Mouse (Mus musculus) forebrain, postnatal 0 days (tissue): ENCODE measurements around the gene Chkb. TPM values are rescaled to one million over a fixed set of nuclear protein-coding genes. Genes with fewer than 3 reads are reported as not detected.

Experiments
- ATAC-seq: fragments of 200-750 bp; cut with Nextera tagmentation; 2 replicates; pipeline ENCODE4 v1.8.0; 2017; ENCODE audit warnings: mild to moderate bottlenecking, moderate library complexity
- DNase-seq: peaks from one replicate; pipeline ENCODE4 v3.0.0-alpha.2; 2015
- H3K27ac ChIP-seq: fragments of 300-500 bp; sonication (generic); 2 replicates; pipeline ENCODE4 v1.5.1; 2014; ENCODE audit warnings: low read depth, mild to moderate bottlenecking, antibody characterized with exemption, low read length, moderate library complexity, mixed read lengths
- H3K27me3 ChIP-seq: fragments of 300-500 bp; sonication (generic); 2 replicates; pipeline ENCODE4 v1.6.1; 2014; ENCODE audit warnings: mild to moderate bottlenecking, low read length, mixed read lengths; ENCODE audit not compliant: insufficient read depth
- H3K36me3 ChIP-seq: fragments of 300-500 bp; sonication (generic); 2 replicates; pipeline ENCODE4 v1.6.1; 2014; ENCODE audit warnings: mild to moderate bottlenecking, moderate library complexity; ENCODE audit not compliant: insufficient read depth
- H3K4me1 ChIP-seq: fragments of 300-500 bp; sonication (generic); 2 replicates; pipeline ENCODE4 v1.6.1; 2014; ENCODE audit warnings: antibody characterized with exemption; ENCODE audit not compliant: insufficient read depth
- H3K4me2 ChIP-seq: fragments of 300-500 bp; sonication (generic); 2 replicates; pipeline ENCODE4 v1.6.1; 2014; ENCODE audit warnings: low read depth, mild to moderate bottlenecking, moderate library complexity
- H3K4me3 ChIP-seq: fragments of 300-500 bp; sonication (generic); 2 replicates; pipeline ENCODE4 v1.5.1; 2014; ENCODE audit warnings: low read depth, low read length, mixed read lengths
- H3K9ac ChIP-seq: fragments of 300-500 bp; sonication (generic); 2 replicates; pipeline ENCODE4 v1.6.1; 2014; ENCODE audit warnings: mild to moderate bottlenecking
- H3K9me3 ChIP-seq: fragments of 300-500 bp; sonication (generic); 2 replicates; pipeline ENCODE4 v1.6.1; 2016; ENCODE audit warnings: low read length
- CTCF ChIP-seq: sonication (generic); IDR thresholded peaks from 2 replicates; pipeline ENCODE4 v1.5.1; 2016; ENCODE audit warnings: antibody characterized with exemption, control low read depth, low read depth
- WGBS: fragments of 180-500 bp; shearing (Covaris S2); extraction: QIAGEN DNeasy Blood & Tissue Kit; methylation state at CpG from one replicate; pipeline ENCODE4 v1.1.7; 2014; 5-methylcytosine and 5-hydroxymethylcytosine counted together
- polyA plus RNA-seq: library from polyadenylated mRNA; unstranded; fragments of >200 nt; fragmentation: Nextera tagmentation; extraction: Ambion mirVana; gene quantifications from 2 replicates; pipeline ENCODE4 v1.2.1, GENCODE M21; 2015
- total RNA-seq: library from RNA; depleted of rRNA; stranded (reverse); fragments of >200 nt; gene quantifications from 2 replicates; pipeline ENCODE4 v1.2.3, GENCODE M21; 2014

Chkb gene
- total and polyA plus RNA-seq, 2 experiments from 2014 or later, result 56.9 to 92.4 TPM

GRCm38 (mm10) chr15:89404831-89405623, 24.7 kb downstream of the Chkb start:
- DNase-seq (no peak), ATAC-seq (no peak)
- no peak for TF ChIP-seq CTCF
- Histone ChIP-seq H3K4me3 (no peak overlapping the region), H3K4me2 (no peak overlapping the region), H3K9ac (no peak overlapping the region), H3K36me3 (no peaks in the 10 kb centered on the region), H3K27ac (no peak overlapping the region), H3K9me3 (peaks cover 5% of the 10 kb centered on the region; the same call in 1 of the 2 replicates), H3K4me1 (no peaks in the 10 kb centered on the region), H3K27me3 (no peaks in the 10 kb centered on the region)
- 82% methylated on average over 10 of the region's 10 CpGs for WGBS

GRCm38 (mm10) chr15:89402471-89402870, 27.2 kb downstream of the Chkb start:
- 94% methylated on average over 1 of the region's 1 CpGs for WGBS
- H3K27ac ChIP-seq, result no peak overlapping the region
- H3K4me2 ChIP-seq, result no peak overlapping the region
- no peak overlapping the region for H3K4me3 ChIP-seq
- no peak for TF ChIP-seq CTCF
- H3K9ac ChIP-seq, result no peak overlapping the region
- no peaks in the 10 kb centered on the region for H3K27me3 ChIP-seq
- no peak for ATAC-seq
- H3K36me3 ChIP-seq, result no peaks in the 10 kb centered on the region
- DNase-seq, result no peak
- H3K4me1 ChIP-seq, result no peaks in the 10 kb centered on the region
- no peaks in the 10 kb centered on the region for H3K9me3 ChIP-seq

GRCm38 (mm10) chr15:89399716-89400115, 30.0 kb downstream of the Chkb start:
- Histone ChIP-seq H3K27me3 (no peaks in the 10 kb centered on the region), H3K4me1 (no peaks in the 10 kb centered on the region), H3K4me2 (no peak overlapping the region), H3K36me3 (no peaks in the 10 kb centered on the region), H3K27ac (no peak overlapping the region), H3K9me3 (no peaks in the 10 kb centered on the region), H3K9ac (no peak overlapping the region), H3K4me3 (no peak overlapping the region)
- no peak for TF ChIP-seq CTCF
- ATAC-seq (no peak), DNase-seq (no peak)
- WGBS, result 55% methylated on average over 1 of the region's 1 CpGs

GRCm38 (mm10) chr15:89398146-89398545, 31.6 kb downstream of the Chkb start:
- WGBS, result 55% methylated on average over 2 of the region's 2 CpGs
- H3K9me3 ChIP-seq, result no peaks in the 10 kb centered on the region
- no peak overlapping the region for H3K4me2 ChIP-seq
- no peak overlapping the region for H3K9ac ChIP-seq
- H3K27me3 ChIP-seq, result no peaks in the 10 kb centered on the region
- H3K4me3 ChIP-seq, result no peak overlapping the region
- ATAC-seq, result no peak
- DNase-seq, result no peak
- no peak overlapping the region for H3K27ac ChIP-seq
- no peaks in the 10 kb centered on the region for H3K36me3 ChIP-seq
- H3K4me1 ChIP-seq, result no peaks in the 10 kb centered on the region
- no peak for TF ChIP-seq CTCF

GRCm38 (mm10) chr15:89396883-89397282, 32.8 kb downstream of the Chkb start:
- no peak for DNase-seq
- no peak for TF ChIP-seq CTCF
- Histone ChIP-seq H3K9me3 (no peaks in the 10 kb centered on the region), H3K4me2 (no peak overlapping the region), H3K4me1 (no peaks in the 10 kb centered on the region), H3K4me3 (no peak overlapping the region), H3K27ac (no peak overlapping the region), H3K9ac (no peak overlapping the region), H3K36me3 (no peaks in the 10 kb centered on the region), H3K27me3 (no peaks in the 10 kb centered on the region)
- ATAC-seq, result no peak
- WGBS, result 85% methylated on average over 4 of the region's 4 CpGs

- H3K9me3 ChIP-seq, result no peaks in the 10 kb centered on the region
- ATAC-seq (no peak), DNase-seq (no peak)
- TF ChIP-seq CTCF, result no peak
- 81% methylated on average over 10 of the region's 10 CpGs for WGBS
- H3K27ac ChIP-seq, result no peak overlapping the region
- H3K4me3 ChIP-seq, result no peak overlapping the region
- no peaks in the 10 kb centered on the region for H3K27me3 ChIP-seq
- no peaks in the 10 kb centered on the region for H3K36me3 ChIP-seq
- H3K9ac ChIP-seq, result no peak overlapping the region
- no peak overlapping the region for H3K4me2 ChIP-seq
- H3K4me1 ChIP-seq, result no peaks in the 10 kb centered on the region
Measured at GRCm38 (mm10) chr15:89390081-89390480, 39.6 kb downstream of the Chkb start.

- H3K36me3 ChIP-seq, result no peaks in the 10 kb centered on the region
- ATAC-seq (no peak), DNase-seq (no peak)
- no peaks in the 10 kb centered on the region for H3K4me1 ChIP-seq
- no peak overlapping the region for H3K27ac ChIP-seq
- H3K4me2 ChIP-seq, result no peak overlapping the region
- no peak for TF ChIP-seq CTCF
- 59% methylated on average over 12 of the region's 12 CpGs for WGBS
- no peak overlapping the region for H3K9ac ChIP-seq
- no peak overlapping the region for H3K4me3 ChIP-seq
- H3K9me3 ChIP-seq, result no peaks in the 10 kb centered on the region
- H3K27me3 ChIP-seq, result no peaks in the 10 kb centered on the region
Measured at GRCm38 (mm10) chr15:89387127-89387526, 42.6 kb downstream of the Chkb start.
